Mouse (Mus musculus): ENCODE measurements around the gene C1qtnf4. TPM values are rescaled to one million over a fixed set of nuclear protein-coding genes. Genes with fewer than 3 reads are reported as not detected.

C1qtnf4 gene
- total and polyA plus RNA-seq, 2 experiments, result 0.18 to 1.4 TPM

DNA sequence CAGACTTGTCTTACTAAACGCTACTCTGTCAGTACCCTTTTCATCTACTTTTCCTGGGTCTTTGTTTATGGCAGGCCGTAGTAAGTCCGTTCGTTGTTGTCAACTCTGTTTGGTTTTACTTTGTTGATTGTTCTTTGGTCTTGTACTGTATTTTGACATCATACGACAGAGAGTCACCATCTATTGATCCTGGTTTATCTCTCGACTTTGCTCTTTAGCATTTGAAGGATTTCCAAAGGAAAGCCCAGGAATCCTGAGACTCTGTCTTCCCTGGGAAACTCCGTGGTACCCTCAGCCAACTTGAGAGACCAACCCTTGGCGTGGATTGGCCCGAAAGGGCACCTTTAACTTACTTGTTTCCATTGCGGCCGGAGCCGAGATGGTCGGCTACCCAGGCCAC is 42.9 kb downstream of the C1qtnf4 start:
- no peaks in the 10 kb centered on the region for H3K36me3 ChIP-seq (ENCODE audit: control insufficient read depth, insufficient read depth, low read length)
- peaks cover 4% of the 10 kb centered on the region; the same call in 1 of the 2 replicates for H3K79me2 ChIP-seq (ENCODE audit: control insufficient read depth, insufficient read depth, low read length)
- peak overlapping the region; percentile 98 for H3K27ac ChIP-seq (replicated peaks; ENCODE audit: insufficient read depth, low read depth, low read length)
- no peak overlapping the region for H3K4me3 ChIP-seq (ENCODE audit: insufficient read depth, low read depth, low read length)
- no peaks in the 10 kb centered on the region for H3K27me3 ChIP-seq (ENCODE audit: control insufficient read depth, insufficient read depth, low read length)
- H3K9ac ChIP-seq (ENCODE audit: low read depth, low read length), result no peak overlapping the region
- DNase-seq (ENCODE audit: extremely low read depth, low read depth, low spot score), result peak; percentile 88
- TF ChIP-seq CTCF (IDR thresholded peaks at IDR 0.05; ENCODE audit: low read depth, low read length), result no peak
- TF ChIP-seq POLR2A (IDR thresholded peaks at IDR 0.05; ENCODE audit: extremely low read depth, insufficient read depth, low read length), result no peak
- WGBS, result 58% methylated on average over 13 of the region's 13 CpGs
- peaks cover 27% of the 10 kb centered on the region for H3K4me1 ChIP-seq (ENCODE audit: control insufficient read depth, insufficient read depth, low read length)

DNA sequence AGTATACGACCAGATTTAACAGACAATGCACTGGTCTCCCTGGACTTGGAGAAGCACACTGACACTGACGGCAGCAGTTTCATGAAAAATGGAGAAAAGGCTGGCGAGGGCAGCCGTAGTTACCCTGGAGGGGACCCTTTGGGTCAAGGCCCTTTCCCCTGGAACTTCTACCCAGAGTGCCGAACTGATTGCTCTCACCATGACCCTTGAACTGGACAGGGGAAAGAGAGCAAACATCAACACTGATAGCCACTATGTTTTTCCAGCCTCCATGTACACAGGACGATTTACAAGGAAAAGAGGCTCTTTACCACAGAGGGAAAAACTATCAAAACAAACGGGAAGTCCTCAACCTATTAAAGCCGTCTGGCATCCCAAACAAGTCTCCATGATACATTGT is 46.2 kb downstream of the C1qtnf4 start:
- peak; percentile 97 for DNase-seq (ENCODE audit: extremely low read depth, low read depth, low spot score)
- H3K4me1 ChIP-seq (ENCODE audit: control insufficient read depth, insufficient read depth, low read length), result peaks cover 27% of the 10 kb centered on the region
- no peak overlapping the region; the same call in 1 of the 2 replicates for H3K4me3 ChIP-seq (ENCODE audit: insufficient read depth, low read depth, low read length)
- no peak for TF ChIP-seq CTCF (IDR thresholded peaks at IDR 0.05; ENCODE audit: low read depth, low read length)
- TF ChIP-seq POLR2A (IDR thresholded peaks at IDR 0.05; ENCODE audit: extremely low read depth, insufficient read depth, low read length), result 0 out of 2 replicates have a peak, but pooled peaks have one; percentile 5
- WGBS, result 13% methylated on average over 8 of the region's 8 CpGs
- peaks cover 4% of the 10 kb centered on the region; the same call in 1 of the 2 replicates for H3K79me2 ChIP-seq (ENCODE audit: control insufficient read depth, insufficient read depth, low read length)
- no peaks in the 10 kb centered on the region for H3K27me3 ChIP-seq (ENCODE audit: control insufficient read depth, insufficient read depth, low read length)
- no peaks in the 10 kb centered on the region for H3K36me3 ChIP-seq (ENCODE audit: control insufficient read depth, insufficient read depth, low read length)
- peak overlapping the region; percentile 53; the same call in 1 of the 2 replicates for H3K9ac ChIP-seq (ENCODE audit: low read depth, low read length)
- H3K27ac ChIP-seq (replicated peaks; ENCODE audit: insufficient read depth, low read depth, low read length), result peak overlapping the region; percentile 98

- Histone ChIP-seq H3K36me3 (ENCODE audit: control insufficient read depth, insufficient read depth, low read length) (no peaks in the 10 kb centered on the region), H3K27me3 (ENCODE audit: control insufficient read depth, insufficient read depth, low read length) (no peaks in the 10 kb centered on the region), H3K4me1 (ENCODE audit: control insufficient read depth, insufficient read depth, low read length) (peaks cover 25% of the 10 kb centered on the region), H3K4me3 (ENCODE audit: insufficient read depth, low read depth, low read length) (no peak overlapping the region), H3K27ac (replicated peaks; ENCODE audit: insufficient read depth, low read depth, low read length) (peak overlapping the region; percentile 98), H3K79me2 (ENCODE audit: control insufficient read depth, insufficient read depth, low read length) (peaks cover 4% of the 10 kb centered on the region; the same call in 1 of the 2 replicates), H3K9ac (ENCODE audit: low read depth, low read length) (peak overlapping the region; percentile 36; the same call in 1 of the 2 replicates)
- TF ChIP-seq POLR2A (IDR thresholded peaks at IDR 0.05; ENCODE audit: extremely low read depth, insufficient read depth, low read length) (0 out of 2 replicates have a peak, but pooled peaks have one; percentile 1), CTCF (IDR thresholded peaks at IDR 0.05; ENCODE audit: low read depth, low read length) (no peak)
- 19% methylated on average over 2 of the region's 2 CpGs for WGBS
- peak; percentile 72 for DNase-seq (ENCODE audit: extremely low read depth, low read depth, low spot score)
Measured at GRCm38 (mm10) chr2:90932273-90932672, 46.6 kb downstream of the C1qtnf4 start.

- DNase-seq (ENCODE audit: extremely low read depth, low read depth, low spot score), result no peak
- Histone ChIP-seq H3K27me3 (ENCODE audit: control insufficient read depth, insufficient read depth, low read length) (no peaks in the 10 kb centered on the region), H3K9ac (ENCODE audit: low read depth, low read length) (no peak overlapping the region), H3K4me3 (ENCODE audit: insufficient read depth, low read depth, low read length) (no peak overlapping the region), H3K36me3 (ENCODE audit: control insufficient read depth, insufficient read depth, low read length) (no peaks in the 10 kb centered on the region), H3K79me2 (ENCODE audit: control insufficient read depth, insufficient read depth, low read length) (peaks cover 16% of the 10 kb centered on the region; the same call in 1 of the 2 replicates), H3K27ac (replicated peaks; ENCODE audit: insufficient read depth, low read depth, low read length) (no peak overlapping the region), H3K4me1 (ENCODE audit: control insufficient read depth, insufficient read depth, low read length) (peaks cover 12% of the 10 kb centered on the region; the same call in 1 of the 2 replicates)
- TF ChIP-seq CTCF (IDR thresholded peaks at IDR 0.05; ENCODE audit: low read depth, low read length) (no peak), POLR2A (IDR thresholded peaks at IDR 0.05; ENCODE audit: extremely low read depth, insufficient read depth, low read length) (no peak)
- WGBS, result 75% methylated on average over 3 of the region's 3 CpGs
Measured at GRCm38 (mm10) chr2:90938362-90938761, 52.7 kb downstream of the C1qtnf4 start.

DNA sequence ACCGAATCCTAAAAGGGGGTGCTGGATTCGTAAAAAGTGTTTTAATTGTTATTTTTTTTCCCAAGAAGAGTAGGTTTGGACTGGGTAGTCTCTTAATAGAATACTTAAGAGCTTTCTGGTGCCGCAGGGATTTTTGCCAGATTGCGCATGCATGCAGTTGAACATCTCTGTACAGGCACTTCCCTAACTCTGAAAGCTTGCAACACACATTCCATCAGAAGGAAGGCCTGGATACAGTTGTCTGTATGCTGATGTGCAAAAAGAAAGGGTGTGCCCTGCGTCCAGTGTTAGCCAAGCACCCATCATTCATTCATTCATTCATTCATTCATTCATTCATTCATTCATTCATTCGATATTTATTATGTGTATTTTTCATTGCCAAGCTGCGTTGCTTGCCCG is 54.1 kb downstream of the C1qtnf4 start:
- Histone ChIP-seq H3K4me1 (ENCODE audit: control insufficient read depth, insufficient read depth, low read length) (peaks cover 22% of the 10 kb centered on the region), H3K4me3 (ENCODE audit: insufficient read depth, low read depth, low read length) (peak overlapping the region; percentile 57; the same call in 1 of the 2 replicates), H3K36me3 (ENCODE audit: control insufficient read depth, insufficient read depth, low read length) (no peaks in the 10 kb centered on the region), H3K79me2 (ENCODE audit: control insufficient read depth, insufficient read depth, low read length) (peaks cover 27% of the 10 kb centered on the region; the same call in 1 of the 2 replicates), H3K27ac (replicated peaks; ENCODE audit: insufficient read depth, low read depth, low read length) (no peak overlapping the region), H3K27me3 (ENCODE audit: control insufficient read depth, insufficient read depth, low read length) (no peaks in the 10 kb centered on the region), H3K9ac (ENCODE audit: low read depth, low read length) (peak overlapping the region; percentile 34; the same call in 1 of the 2 replicates)
- DNase-seq (ENCODE audit: extremely low read depth, low read depth, low spot score), result no peak
- TF ChIP-seq POLR2A (IDR thresholded peaks at IDR 0.05; ENCODE audit: extremely low read depth, insufficient read depth, low read length) (no peak), CTCF (IDR thresholded peaks at IDR 0.05; ENCODE audit: low read depth, low read length) (no peak)
- WGBS, result 39% methylated on average over 8 of the region's 8 CpGs

Other genes starting within 250 kb of the C1qtnf4 start
- gene Nup160, start 208.6 kb upstream of the C1qtnf4 start, total RNA-seq (2014; rRNA removed), result 9.6 and 13.7 TPM in 2 replicates
- gene Nup160, start 208.6 kb upstream of the C1qtnf4 start, polyA plus RNA-seq (2012; rRNA removed), result 1.3 and 3.1 TPM in 2 replicates
- 17.6 and 17.9 TPM in 2 replicates for gene Fnbp4, start 140.5 kb upstream of the C1qtnf4 start, total RNA-seq (2014; rRNA removed)
- gene Fnbp4, start 140.5 kb upstream of the C1qtnf4 start, polyA plus RNA-seq (2012; rRNA removed), result 6.6 and 13.4 TPM in 2 replicates
- not detected in 2 replicates for gene Agbl2, start 103.1 kb upstream of the C1qtnf4 start, total RNA-seq (2014; rRNA removed)
- gene Agbl2, start 103.1 kb upstream of the C1qtnf4 start, polyA plus RNA-seq (2012; rRNA removed), result 0.05 TPM in 1 of 2 replicates, not detected in the other
- gene Mtch2, start 38.7 kb upstream of the C1qtnf4 start, total RNA-seq (2014; rRNA removed), result 186 TPM in 2 replicates
- 103 and 108 TPM in 2 replicates for gene Mtch2, start 38.7 kb upstream of the C1qtnf4 start, polyA plus RNA-seq (2012; rRNA removed)
- 9.0 and 9.3 TPM in 2 replicates for gene Kbtbd4, start 18.9 kb downstream of the C1qtnf4 start, total RNA-seq (2014; rRNA removed)
- 12.7 and 13.5 TPM in 2 replicates for gene Kbtbd4, start 18.9 kb downstream of the C1qtnf4 start, polyA plus RNA-seq (2012; rRNA removed)
- 191 and 201 TPM in 2 replicates for gene Ndufs3, start 19.0 kb downstream of the C1qtnf4 start, total RNA-seq (2014; rRNA removed)
- 199 and 205 TPM in 2 replicates for gene Ndufs3, start 19.0 kb downstream of the C1qtnf4 start, polyA plus RNA-seq (2012; rRNA removed)
- 39.5 and 46.2 TPM in 2 replicates for gene Celf1, start 54.5 kb downstream of the C1qtnf4 start, total RNA-seq (2014; rRNA removed)
- gene Celf1, start 54.5 kb downstream of the C1qtnf4 start, polyA plus RNA-seq (2012; rRNA removed), result 30.5 and 32.9 TPM in 2 replicates
- gene Rapsn, start 149.8 kb downstream of the C1qtnf4 start, total RNA-seq (2014; rRNA removed), result 0.07 TPM in 1 of 2 replicates, not detected in the other
- gene Rapsn, start 149.8 kb downstream of the C1qtnf4 start, polyA plus RNA-seq (2012; rRNA removed), result 0.09 TPM in 1 of 2 replicates, not detected in the other
- 147 and 190 TPM in 2 replicates for gene Psmc3, start 168.1 kb downstream of the C1qtnf4 start, total RNA-seq (2014; rRNA removed)
- 69.4 and 71.4 TPM in 2 replicates for gene Psmc3, start 168.1 kb downstream of the C1qtnf4 start, polyA plus RNA-seq (2012; rRNA removed)
- 4.3 and 6.8 TPM in 2 replicates for gene Slc39a13, start 184.6 kb downstream of the C1qtnf4 start, total RNA-seq (2014; rRNA removed)
- 13.1 and 17.5 TPM in 2 replicates for gene Slc39a13, start 184.6 kb downstream of the C1qtnf4 start, polyA plus RNA-seq (2012; rRNA removed)
- 3.7 and 4.8 TPM in 2 replicates for gene Spi1, start 196.5 kb downstream of the C1qtnf4 start, total RNA-seq (2014; rRNA removed)
- gene Spi1, start 196.5 kb downstream of the C1qtnf4 start, polyA plus RNA-seq (2012; rRNA removed), result 9.5 and 16.5 TPM in 2 replicates
- 0.07 TPM in 1 of 2 replicates, not detected in the other for gene Mybpc3, start 232.3 kb downstream of the C1qtnf4 start, total RNA-seq (2014; rRNA removed)
- gene Mybpc3, start 232.3 kb downstream of the C1qtnf4 start, polyA plus RNA-seq (2012; rRNA removed), result 0.01 and 0.04 TPM in 2 replicates

Measured in liver, adult 2 months (tissue).